Mouse (Mus musculus) MEL (cell line): ENCODE measurements at regions not wholly inside any gene's neighbourhood (a gene's known extent, or its start where the extent isn't known, plus 50 kb on each side); places are given as distances from the start of the nearest gene placed in this dataset.
A peak's percentile ranks its signal among the peaks of the same experiment; 100 is the strongest.

Experiments
- DNase-seq: peaks from one replicate; pipeline ENCODE4 v3.0.0; 2011; ENCODE audit warnings: low read depth, low spot score
- H3K27ac ChIP-seq: 2 replicates; pipeline ENCODE4 v1.5.1; 2012; ENCODE audit warnings: low read depth, mild to moderate bottlenecking, control low read depth, low read length, moderate library complexity; ENCODE audit not compliant: control insufficient read depth
- H3K27me3 ChIP-seq, 2 experiments: fragments of 150-350 bp in 1 of 2; sonication (generic) in 1 of 2; 2 replicates each; pipeline ENCODE4 v1.6.1; 2012; ENCODE audit warnings: low read length in 2 of 2, mild to moderate bottlenecking in 2 of 2, improper control_type of control experiment in 1 of 2, moderate library complexity in 1 of 2; ENCODE audit not compliant: insufficient read depth in 2 of 2, control insufficient read depth in 1 of 2
- H3K36me3 ChIP-seq, 2 experiments: 2 replicates each; pipeline ENCODE4 v1.6.1; 2012 to 2014; ENCODE audit warnings: low read length in 2 of 2, improper control_type of control experiment in 1 of 2, inconsistent platforms in 1 of 2, mild to moderate bottlenecking in 1 of 2; ENCODE audit not compliant: insufficient read depth in 2 of 2, control insufficient read depth in 1 of 2
- H3K4me1 ChIP-seq, 2 experiments: fragments of 150-350 bp in 1 of 2; sonication (generic) in 1 of 2; 2 replicates each; pipeline ENCODE4 v1.6.1; 2012; ENCODE audit warnings: low read length in 2 of 2, improper control_type of control experiment in 1 of 2, mild to moderate bottlenecking in 1 of 2; ENCODE audit not compliant: insufficient read depth in 2 of 2, control insufficient read depth in 1 of 2
- H3K4me3 ChIP-seq, 2 experiments: fragments of 150-350 bp in 1 of 2; sonication (generic) in 1 of 2; 2 replicates each; pipeline ENCODE4 v1.5.1; 2012; ENCODE audit warnings: low read depth in 2 of 2, low read length in 2 of 2, mild to moderate bottlenecking in 2 of 2, moderate library complexity in 2 of 2, control low read depth in 1 of 2, improper control_type of control experiment in 1 of 2; ENCODE audit not compliant: control insufficient read depth in 1 of 2, insufficient read depth in 1 of 2
- H3K79me2 ChIP-seq: 2 replicates; pipeline ENCODE4 v1.6.1; 2012; ENCODE audit warnings: mild to moderate bottlenecking, low read length, moderate library complexity; ENCODE audit not compliant: control insufficient read depth, poor library complexity, insufficient read depth
- H3K9ac ChIP-seq: 2 replicates; pipeline ENCODE4 v1.6.1; 2012; ENCODE audit warnings: low read depth, mild to moderate bottlenecking, control low read depth, low read length, moderate library complexity; ENCODE audit not compliant: control insufficient read depth, poor library complexity, severe bottlenecking
- H3K9me3 ChIP-seq: fragments of 150-350 bp; sonication (generic); replicated peaks from 2 replicates; pipeline ENCODE4 v1.6.1; 2012; ENCODE audit warnings: mild to moderate bottlenecking, low read length, improper control_type of control experiment, moderate library complexity; ENCODE audit not compliant: insufficient read depth
- CHD1 ChIP-seq: IDR thresholded peaks from 2 replicates; pipeline ENCODE4 v1.6.1; 2012; ENCODE audit warnings: low read depth, mild to moderate bottlenecking, inconsistent platforms, low read length, improper control_type of control experiment
- CHD2 ChIP-seq: IDR thresholded peaks from 2 replicates; pipeline ENCODE4 v1.6.1; 2011; ENCODE audit warnings: low read length, improper control_type of control experiment
- CTCF ChIP-seq, 3 experiments: IDR thresholded peaks in 2 of 3; conservative IDR thresholded peaks in 1 of 3; 2 replicates each; pipeline ENCODE4 v1.5.1; 2011 to 2012; ENCODE audit warnings: low read length in 3 of 3, low read depth in 2 of 3, mild to moderate bottlenecking in 2 of 3, improper control_type of control experiment in 1 of 3, inconsistent platforms in 1 of 3, mixed read lengths in 1 of 3, moderate library complexity in 1 of 3; ENCODE audit not compliant: control insufficient read depth in 1 of 3, insufficient read depth in 1 of 3, poor library complexity in 1 of 3, severe bottlenecking in 1 of 3
- E2F4 ChIP-seq: IDR thresholded peaks from 2 replicates; pipeline ENCODE4 v1.6.1; 2011; ENCODE audit warnings: low read depth, low read length, improper control_type of control experiment, borderline replicate concordance
- ELF1 ChIP-seq: IDR thresholded peaks from 2 replicates; pipeline ENCODE4 v1.6.1; 2014; ENCODE audit warnings: low read depth, mild to moderate bottlenecking, inconsistent platforms, low read length, improper control_type of control experiment, moderate library complexity
- EP300 ChIP-seq, 2 experiments: IDR thresholded peaks; 2 replicates each; pipeline ENCODE4 v1.6.1; 2011; ENCODE audit warnings: improper control_type of control experiment in 2 of 2, low read length in 2 of 2, low read depth in 1 of 2, mild to moderate bottlenecking in 1 of 2
- ETS1 ChIP-seq: IDR thresholded peaks from 2 replicates; pipeline ENCODE4 v1.6.1; 2012; ENCODE audit warnings: low read depth, mild to moderate bottlenecking, inconsistent platforms, low read length, improper control_type of control experiment, moderate library complexity
- GABPA ChIP-seq: IDR thresholded peaks from 2 replicates; pipeline ENCODE4 v1.6.1; 2012; ENCODE audit warnings: low read depth, mild to moderate bottlenecking, inconsistent platforms, low read length, improper control_type of control experiment, moderate library complexity
- GATA1 ChIP-seq: IDR thresholded peaks from 2 replicates; pipeline ENCODE4 v1.6.1; 2011; ENCODE audit warnings: low read depth, low read length, improper control_type of control experiment
- HCFC1 ChIP-seq: IDR thresholded peaks from 2 replicates; pipeline ENCODE4 v1.6.1; 2012; ENCODE audit warnings: low read depth, mild to moderate bottlenecking, inconsistent platforms, low read length, improper control_type of control experiment, moderate library complexity
- JUND ChIP-seq: IDR thresholded peaks from 2 replicates; pipeline ENCODE4 v1.6.1; 2011; ENCODE audit warnings: low read depth, mild to moderate bottlenecking, improper control_type of control experiment, low read length
- KAT2A ChIP-seq: conservative IDR thresholded peaks from 2 replicates; pipeline ENCODE4 v1.6.1; 2012; ENCODE audit warnings: low read depth, low read length, improper control_type of control experiment, inconsistent platforms
- MAFK ChIP-seq: IDR thresholded peaks from 2 replicates; pipeline ENCODE4 v1.6.1; 2011; ENCODE audit warnings: low read depth, mild to moderate bottlenecking, low read length, improper control_type of control experiment, borderline replicate concordance
- MAX ChIP-seq: IDR thresholded peaks from 2 replicates; pipeline ENCODE4 v1.6.1; 2011; ENCODE audit warnings: low read length, improper control_type of control experiment
- MAZ ChIP-seq: IDR thresholded peaks from 2 replicates; pipeline ENCODE4 v1.6.1; 2012; ENCODE audit warnings: low read depth, mild to moderate bottlenecking, inconsistent platforms, low read length, improper control_type of control experiment
- MEF2A ChIP-seq: IDR thresholded peaks from 2 replicates; pipeline ENCODE4 v1.6.1; 2014; ENCODE audit warnings: low read depth, mild to moderate bottlenecking, inconsistent platforms, low read length, improper control_type of control experiment; ENCODE audit not compliant: poor library complexity, insufficient replicate concordance, severe bottlenecking; ENCODE audit errors: extremely low read depth
- MYB ChIP-seq: IDR thresholded peaks from 2 replicates; pipeline ENCODE4 v1.6.1; 2011; ENCODE audit warnings: mild to moderate bottlenecking, low read depth, low read length, improper control_type of control experiment
- MYC ChIP-seq: IDR thresholded peaks from 2 replicates; pipeline ENCODE4 v1.6.1; 2011; ENCODE audit warnings: low read depth, mild to moderate bottlenecking, low read length, improper control_type of control experiment, moderate library complexity
- POLR2A ChIP-seq, 2 experiments: IDR thresholded peaks; 2 replicates each; pipeline ENCODE4 v1.6.1; 2011 to 2012; ENCODE audit warnings: low read length in 2 of 2, mild to moderate bottlenecking in 2 of 2, control low read depth in 1 of 2, improper control_type of control experiment in 1 of 2, low read depth in 1 of 2, moderate library complexity in 1 of 2; ENCODE audit not compliant: control insufficient read depth in 1 of 2, insufficient read depth in 1 of 2, poor library complexity in 1 of 2
- RAD21 ChIP-seq: IDR thresholded peaks from 2 replicates; pipeline ENCODE4 v1.6.1; 2011; ENCODE audit warnings: mild to moderate bottlenecking, low read depth, low read length, improper control_type of control experiment
- SIN3A ChIP-seq: IDR thresholded peaks from 2 replicates; pipeline ENCODE4 v1.6.1; 2012; ENCODE audit warnings: low read length, improper control_type of control experiment, inconsistent platforms
- TAL1 ChIP-seq: IDR thresholded peaks from 2 replicates; pipeline ENCODE4 v1.6.1; 2012; ENCODE audit warnings: mild to moderate bottlenecking, inconsistent platforms, low read length, moderate library complexity, mixed read lengths
- TBP ChIP-seq: IDR thresholded peaks from 2 replicates; pipeline ENCODE4 v1.8.0; 2011; ENCODE audit warnings: low read depth, low read length, improper control_type of control experiment
- TCF12 ChIP-seq: IDR thresholded peaks from 2 replicates; pipeline ENCODE4 v1.6.1; 2014; ENCODE audit warnings: low read depth, mild to moderate bottlenecking, inconsistent platforms, low read length, improper control_type of control experiment, moderate library complexity
- UBTF ChIP-seq: IDR thresholded peaks from 2 replicates; pipeline ENCODE4 v1.6.1; 2012; ENCODE audit warnings: low read depth, mild to moderate bottlenecking, inconsistent platforms, low read length, improper control_type of control experiment, moderate library complexity, borderline replicate concordance; ENCODE audit not compliant: insufficient read depth
- USF1 ChIP-seq: IDR thresholded peaks from 2 replicates; pipeline ENCODE4 v1.6.1; 2014; ENCODE audit warnings: low read depth, mild to moderate bottlenecking, inconsistent platforms, low read length, improper control_type of control experiment, moderate library complexity
- USF2 ChIP-seq, 2 experiments: IDR thresholded peaks; 2 replicates each; pipeline ENCODE4 v1.6.1; 2011 to 2012; ENCODE audit warnings: improper control_type of control experiment in 2 of 2, low read length in 2 of 2, borderline replicate concordance in 1 of 2, inconsistent platforms in 1 of 2, low read depth in 1 of 2, mild to moderate bottlenecking in 1 of 2; ENCODE audit not compliant: insufficient read depth in 1 of 2
- ZC3H11A ChIP-seq: IDR thresholded peaks from 2 replicates; pipeline ENCODE4 v1.6.1; 2012; ENCODE audit warnings: low read depth, mild to moderate bottlenecking, inconsistent platforms, low read length, improper control_type of control experiment
- ZKSCAN1 ChIP-seq: IDR thresholded peaks from 2 replicates; pipeline ENCODE4 v1.6.1; 2012; ENCODE audit warnings: low read depth, mild to moderate bottlenecking, inconsistent platforms, low read length, improper control_type of control experiment, moderate library complexity
- ZMIZ1 ChIP-seq: IDR thresholded peaks from 2 replicates; pipeline ENCODE4 v1.6.1; 2012; ENCODE audit warnings: low read depth, mild to moderate bottlenecking, inconsistent platforms, low read length, improper control_type of control experiment, moderate library complexity

GRCm38 (mm10) chr17:50408581-50408980, 100.6 kb upstream of the Plcl2 start:
- Histone ChIP-seq H3K27ac (no peak overlapping the region), H3K27me3 (no peaks in the 10 kb centered on the region), H3K79me2 (no peaks in the 10 kb centered on the region), H3K9me3 (no peaks in the 10 kb centered on the region), H3K4me1 (peaks cover 2 to 19% of the 10 kb centered on the region in 2 experiments; a peak in 3 of 4 replicates), H3K36me3 (peaks cover 0 to 3% of the 10 kb centered on the region in 2 experiments; a peak in 1 of 4 replicates), H3K9ac (no peak overlapping the region), H3K4me3 (no peak overlapping the region)
- DNase-seq, result no peak
- TF ChIP-seq POLR2A (IDR thresholded peaks at IDR 0.05; ENCODE audit: control insufficient read depth in 1 of 2, insufficient read depth in 1 of 2, low read depth in 1 of 2, low read length in 2 of 2, poor library complexity in 1 of 2) (no peak), ZMIZ1 (no peak), CHD2 (no peak), TAL1 (no peak), MAZ (no peak), MYC (no peak), GABPA (no peak), ETS1 (no peak), TBP (no peak), KAT2A (no peak), USF1 (no peak), UBTF (no peak), ELF1 (no peak), SIN3A (no peak), JUND (no peak)

- Histone ChIP-seq H3K9ac (no peak overlapping the region), H3K4me1 (peaks cover 2 to 19% of the 10 kb centered on the region in 2 experiments; a peak in 3 of 4 replicates), H3K9me3 (no peaks in the 10 kb centered on the region), H3K4me3 (peak overlapping the region in 1 of 2 experiments; percentile 17; a peak in 2 of 4 replicates), H3K79me2 (no peaks in the 10 kb centered on the region), H3K27me3 (no peaks in the 10 kb centered on the region), H3K27ac (peak overlapping the region; percentile 37), H3K36me3 (peaks cover 0 to 3% of the 10 kb centered on the region in 2 experiments; a peak in 1 of 4 replicates)
- DNase-seq, result peak; percentile 88
- TF ChIP-seq GABPA (no peak), MAFK (0 out of 2 replicates have a peak, but pooled peaks have one; percentile 9), TBP (no peak), RAD21 (no peak), JUND (no peak), TAL1 (peak; percentile 85), E2F4 (0 out of 2 replicates have a peak, but pooled peaks have one; percentile 34), HCFC1 (no peak), ZKSCAN1 (no peak), MEF2A (0 out of 2 replicates have a peak, but pooled peaks have one; percentile 14), ZMIZ1 (no peak), GATA1 (peak; percentile 92), USF1 (no peak), MYC (no peak), CHD2 (no peak), ZC3H11A (no peak), ETS1 (peak; percentile 80), POLR2A (IDR thresholded peaks at IDR 0.05; ENCODE audit: control insufficient read depth in 1 of 2, insufficient read depth in 1 of 2, low read depth in 1 of 2, low read length in 2 of 2, poor library complexity in 1 of 2) (no peak), KAT2A (no peak), MAX (peak; percentile 13; the same call in 1 of the 2 replicates), CTCF (IDR thresholded peaks at IDR 0.05 in 2 of 3, conservative IDR thresholded peaks at IDR 0.05 in 1 of 3; ENCODE audit: control insufficient read depth in 1 of 3, insufficient read depth in 1 of 3, low read depth in 2 of 3, low read length in 3 of 3, poor library complexity in 1 of 3, severe bottlenecking in 1 of 3) (no peak), USF2 (IDR thresholded peaks at IDR 0.05; ENCODE audit: borderline replicate concordance in 1 of 2, insufficient read depth in 1 of 2, low read depth in 1 of 2, low read length in 2 of 2) (no peak), TCF12 (peak; percentile 94), EP300 (IDR thresholded peaks at IDR 0.05; ENCODE audit: low read depth in 1 of 2, low read length in 2 of 2) (peak; percentile 84 to 88), CHD1 (no peak), MYB (peak; percentile 34; the same call in 1 of the 2 replicates)
Observed at GRCm38 (mm10) chr17:50409271-50409670, 99.9 kb upstream of the Plcl2 start.
